Mouse (Mus musculus) limb, embryonic 10.5 days (tissue): ENCODE data around the gene S100a4. TPM values are rescaled to one million over a fixed set of nuclear protein-coding genes. Genes with fewer than 3 reads are reported as not detected.

ENCODE experiments used
- DNase-seq: peaks from one replicate; pipeline ENCODE4 v3.0.0-alpha.2; 2017; ENCODE audit warnings: low spot score
- H3K27ac ChIP-seq: fragments of 300-500 bp; sonication (generic); 2 replicates; pipeline ENCODE4 v1.5.1; 2016; ENCODE audit warnings: mild to moderate bottlenecking
- H3K27me3 ChIP-seq: fragments of 300-500 bp; sonication (generic); 2 replicates; pipeline ENCODE4 v1.6.1; 2016; ENCODE audit warnings: low read depth, mild to moderate bottlenecking; ENCODE audit not compliant: poor library complexity, severe bottlenecking
- H3K36me3 ChIP-seq: fragments of 300-500 bp; sonication (generic); 2 replicates; pipeline ENCODE4 v1.6.1; 2016; ENCODE audit warnings: mild to moderate bottlenecking, moderate library complexity
- H3K4me1 ChIP-seq: fragments of 300-500 bp; sonication (generic); 2 replicates; pipeline ENCODE4 v1.6.1; 2016
- H3K4me3 ChIP-seq: fragments of 300-500 bp; sonication (generic); 2 replicates; pipeline ENCODE4 v1.5.1; 2016; ENCODE audit warnings: mild to moderate bottlenecking, moderate library complexity
- H3K9me3 ChIP-seq: fragments of 300-500 bp; sonication (generic); replicated peaks from 2 replicates; pipeline ENCODE4 v1.6.1; 2016; ENCODE audit warnings: mild to moderate bottlenecking
- whole genome bisulfite sequencing: fragments of 180-500 bp; shearing (Covaris S2); methylation state at CpG from one replicate; pipeline ENCODE4 v1.1.7; 2016; 5-methylcytosine and 5-hydroxymethylcytosine counted together
- polyA plus RNA-seq: library from polyadenylated mRNA; unstranded; fragments of >200 nt; fragmentation: Nextera tagmentation; extraction: Ambion mirVana; gene quantifications from 2 replicates; pipeline ENCODE4 v1.2.1, GENCODE M21; 2016

Gene S100a4
- polyA plus RNA-seq, 1 experiment from 2014 or later, result 0.64 TPM

- Histone ChIP-seq H3K4me1 (peaks cover 19% of the 10 kb centered on the region), H3K36me3 (no peaks in the 10 kb centered on the region), H3K27me3 (peaks cover 10% of the 10 kb centered on the region), H3K4me3 (no peak overlapping the region), H3K27ac (no peak overlapping the region), H3K9me3 (no peaks in the 10 kb centered on the region)
- DNase-seq, result peak; percentile 72
- WGBS, result 11% methylated on average over 7 of the region's 7 CpGs
Observed at GRCm38 (mm10) chr3:90615415-90615814, 11.8 kb downstream of the S100a4 start.

GRCm38 (mm10) chr3:90615911-90616310 is 12.3 kb downstream of the S100a4 start:
- no peaks in the 10 kb centered on the region for H3K9me3 ChIP-seq
- H3K27me3 ChIP-seq, result peaks cover 10% of the 10 kb centered on the region
- 84% methylated on average over 1 of the region's 1 CpGs for WGBS
- no peak overlapping the region for H3K27ac ChIP-seq
- H3K4me3 ChIP-seq, result no peak overlapping the region
- H3K36me3 ChIP-seq, result no peaks in the 10 kb centered on the region
- DNase-seq, result no peak
- H3K4me1 ChIP-seq, result peaks cover 14% of the 10 kb centered on the region

GRCm38 (mm10) chr3:90617586-90617985 is 14.0 kb downstream of the S100a4 start:
- WGBS, result 14% methylated on average over 1 of the region's 1 CpGs
- Histone ChIP-seq H3K4me1 (peaks cover 10% of the 10 kb centered on the region), H3K4me3 (no peak overlapping the region)

GRCm38 (mm10) chr3:90621552-90621951 is 18.0 kb downstream of the S100a4 start:
- Histone ChIP-seq H3K36me3 (no peaks in the 10 kb centered on the region), H3K27ac (no peak overlapping the region), H3K4me3 (no peak overlapping the region), H3K4me1 (peaks cover 10% of the 10 kb centered on the region), H3K27me3 (no peaks in the 10 kb centered on the region), H3K9me3 (no peaks in the 10 kb centered on the region)
- WGBS, result 60% methylated on average over 7 of the region's 7 CpGs
- DNase-seq, result no peak

More at GRCm38 (mm10) chr3:90617586-90617985, 14.0 kb downstream of the S100a4 start:
- H3K27me3 ChIP-seq, result peaks cover 10% of the 10 kb centered on the region
- H3K36me3 ChIP-seq, result no peaks in the 10 kb centered on the region
- no peaks in the 10 kb centered on the region for H3K9me3 ChIP-seq
- no peak for DNase-seq
- no peak overlapping the region for H3K27ac ChIP-seq

- Histone ChIP-seq H3K4me1 (peaks cover 10% of the 10 kb centered on the region), H3K27me3 (no peaks in the 10 kb centered on the region), H3K36me3 (no peaks in the 10 kb centered on the region), H3K27ac (no peak overlapping the region), H3K4me3 (no peak overlapping the region), H3K9me3 (no peaks in the 10 kb centered on the region)
- no peak for DNase-seq
- 32% methylated on average over 2 of the region's 2 CpGs for WGBS
Observed at GRCm38 (mm10) chr3:90623435-90624071, 20.0 kb downstream of the S100a4 start.

GRCm38 (mm10) chr3:90625496-90625895 is 21.9 kb downstream of the S100a4 start:
- H3K9me3 ChIP-seq, result no peaks in the 10 kb centered on the region
- no peaks in the 10 kb centered on the region for H3K36me3 ChIP-seq
- H3K4me1 ChIP-seq, result peaks cover 10% of the 10 kb centered on the region
- H3K27ac ChIP-seq, result no peak overlapping the region
- H3K4me3 ChIP-seq, result no peak overlapping the region
- 87% methylated on average over 5 of the region's 5 CpGs for WGBS
- no peaks in the 10 kb centered on the region for H3K27me3 ChIP-seq
- no peak for DNase-seq

- no peak for DNase-seq
- Histone ChIP-seq H3K36me3 (no peaks in the 10 kb centered on the region), H3K9me3 (no peaks in the 10 kb centered on the region), H3K4me3 (no peak overlapping the region), H3K27ac (no peak overlapping the region), H3K27me3 (no peaks in the 10 kb centered on the region), H3K4me1 (peaks cover 10% of the 10 kb centered on the region)
- WGBS, result 88% methylated on average over 9 of the region's 9 CpGs
Observed at GRCm38 (mm10) chr3:90626266-90627021, 22.9 kb downstream of the S100a4 start.

- no peaks in the 10 kb centered on the region for H3K36me3 ChIP-seq
- 94% methylated on average over 5 of the region's 5 CpGs for WGBS
Observed at GRCm38 (mm10) chr3:90627366-90627765, 23.8 kb downstream of the S100a4 start.

GRCm38 (mm10) chr3:90627807-90628206 is 24.2 kb downstream of the S100a4 start:
- Histone ChIP-seq H3K4me1 (peaks cover 10% of the 10 kb centered on the region), H3K36me3 (no peaks in the 10 kb centered on the region), H3K27ac (no peak overlapping the region), H3K4me3 (no peak overlapping the region), H3K9me3 (no peaks in the 10 kb centered on the region), H3K27me3 (no peaks in the 10 kb centered on the region)
- DNase-seq, result no peak
- WGBS, result 63% methylated on average over 4 of the region's 4 CpGs

More at GRCm38 (mm10) chr3:90627366-90627765, 23.8 kb downstream of the S100a4 start:
- no peak overlapping the region for H3K4me3 ChIP-seq
- H3K9me3 ChIP-seq, result no peaks in the 10 kb centered on the region
- peaks cover 10% of the 10 kb centered on the region for H3K4me1 ChIP-seq
- no peaks in the 10 kb centered on the region for H3K27me3 ChIP-seq
- no peak overlapping the region for H3K27ac ChIP-seq
- DNase-seq, result no peak

GRCm38 (mm10) chr3:90629298-90629697 is 25.7 kb downstream of the S100a4 start:
- Histone ChIP-seq H3K36me3 (no peaks in the 10 kb centered on the region), H3K9me3 (no peaks in the 10 kb centered on the region), H3K27me3 (no peaks in the 10 kb centered on the region), H3K4me1 (no peaks in the 10 kb centered on the region), H3K4me3 (no peak overlapping the region), H3K27ac (no peak overlapping the region)
- 79% methylated on average over 2 of the region's 2 CpGs for WGBS
- no peak for DNase-seq

- H3K27me3 ChIP-seq, result no peaks in the 10 kb centered on the region
- no peak overlapping the region for H3K4me3 ChIP-seq
- no peak for DNase-seq
Observed at GRCm38 (mm10) chr3:90631984-90632383, 28.4 kb downstream of the S100a4 start.

GRCm38 (mm10) chr3:90638511-90639275 is 35.1 kb downstream of the S100a4 start:
- Histone ChIP-seq H3K27ac (no peak overlapping the region), H3K4me3 (no peak overlapping the region), H3K36me3 (no peaks in the 10 kb centered on the region), H3K9me3 (no peaks in the 10 kb centered on the region), H3K27me3 (no peaks in the 10 kb centered on the region), H3K4me1 (no peaks in the 10 kb centered on the region)
- 65% methylated on average over 1 of the region's 1 CpGs for WGBS
- DNase-seq, result no peak

More at GRCm38 (mm10) chr3:90631984-90632383, 28.4 kb downstream of the S100a4 start:
- H3K36me3 ChIP-seq, result no peaks in the 10 kb centered on the region
- H3K9me3 ChIP-seq, result no peaks in the 10 kb centered on the region
- 82% methylated on average over 2 of the region's 2 CpGs for WGBS
- no peak overlapping the region for H3K27ac ChIP-seq
- H3K4me1 ChIP-seq, result no peaks in the 10 kb centered on the region
